Mouse (Mus musculus) heart, postnatal 0 days (tissue): ENCODE results near the gene Casd1.
"Not testable (repeated sequence)": the region's sequence is repeated elsewhere in the genome, so short reads cannot be mapped to it uniquely, and the experiment has no call there.

Experiments
- CTCF ChIP-seq: IDR thresholded peaks from 2 replicates; pipeline ENCODE4 v1.5.1; 2016; ENCODE audit warnings: antibody characterized with exemption, control low read depth, low read depth
- EP300 ChIP-seq: IDR thresholded peaks from 2 replicates; pipeline ENCODE4 v1.6.1; 2016; ENCODE audit warnings: antibody characterized with exemption, low read depth

- TF ChIP-seq EP300, CTCF: not testable (repeated sequence)
Measured at GRCm38 (mm10) chr6:4653741-4654140, 53.1 kb downstream of the Casd1 start.
